Mouse (Mus musculus) heart, adult 2 months (tissue): ENCODE measurements around the gene 1190005I06Rik.

Experiments
- CTCF ChIP-seq: fragments of 200-600 bp; IDR thresholded peaks from 2 replicates; pipeline ENCODE4 v1.8.1; 2022; ENCODE audit warnings: antibody characterized with exemption, mild to moderate bottlenecking, moderate library complexity
- EP300 ChIP-seq: fragments of 200-500 bp; IDR thresholded peaks from 2 replicates; pipeline ENCODE4 v1.6.1; 2011; ENCODE audit warnings: low read depth, low read length, control low read depth; ENCODE audit not compliant: insufficient read depth
- POLR2A ChIP-seq: fragments of 200-500 bp; IDR thresholded peaks from 2 replicates; pipeline ENCODE4 v1.6.1; 2011; ENCODE audit warnings: mild to moderate bottlenecking, low read depth, low read length, control low read depth; ENCODE audit not compliant: insufficient read depth

DNA sequence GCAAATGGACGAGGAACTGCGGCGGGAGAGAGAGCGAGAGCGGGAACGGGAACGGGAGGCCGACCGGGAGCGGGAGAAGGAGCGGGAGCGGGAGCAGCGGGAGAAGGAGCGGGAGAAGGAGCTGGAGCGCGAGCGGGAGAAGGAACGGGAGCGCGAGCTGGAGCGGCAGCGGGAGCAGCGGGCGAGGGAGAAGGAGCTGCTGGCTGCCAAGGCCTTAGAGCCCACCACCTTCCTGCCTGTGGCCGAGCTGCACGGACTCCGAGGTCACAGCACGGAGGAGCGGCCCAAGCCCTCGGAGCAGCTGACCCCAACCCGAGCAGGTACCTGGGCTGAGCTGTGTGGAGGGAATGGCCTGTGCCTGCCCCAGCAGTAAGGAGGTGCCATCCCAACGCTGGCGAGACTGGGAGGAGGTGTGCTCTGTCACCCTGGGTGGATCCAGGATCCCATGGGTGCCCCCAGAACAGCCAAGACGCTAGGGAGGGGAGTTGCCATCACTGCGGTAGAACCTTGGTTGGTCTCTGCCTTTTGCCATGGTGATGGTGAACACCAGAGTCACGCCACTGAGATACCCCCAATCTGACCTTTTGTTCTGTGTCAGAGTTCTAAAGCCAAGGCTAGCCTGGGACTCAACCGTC lies 79.2 kb downstream of the 1190005I06Rik start:
- no peak for TF ChIP-seq CTCF
- TF ChIP-seq POLR2A, result no peak
- no peak for TF ChIP-seq EP300
